Comparison of ENCODE assay signal across 9 mouse cellular contexts in genomic region chr2:152819097-152819624, GRCm38 (mm10). TPM values are rescaled to one million over a fixed set of nuclear protein-coding genes. Genes with fewer than 3 reads are reported as not detected.
DNase-seq lines count a peak whose midpoint lies in the region; ATAC-seq and TF ChIP-seq lines count a peak whose summit lies in the region.
"Had no signal": no experiment of that assay in that cellular context is flagged by ENCODE, and none has a peak within 500 bp of the region (broad histone marks: within the 10 kb centered on the region; RNA-seq: fewer than 3 reads in every experiment).

No protein-coding gene starts in this region.

- no peak for TF ChIP-seq CTCF in lung, postnatal 0 days (IDR thresholded peaks at IDR 0.05)

- peak overlapping the region; percentile 60; the same call in 1 of the 2 replicates for H3K27ac ChIP-seq in hindbrain, embryonic 12.5 days
- no peak overlapping the region for H3K27ac ChIP-seq in hindbrain, embryonic 13.5 days
- H3K27ac ChIP-seq in lung, postnatal 0 days (ENCODE audit: low read length), result peak overlapping the region; percentile 96
- H3K27ac ChIP-seq in heart, embryonic 14.5 days (replicated peaks in 1 of 2; ENCODE audit: control insufficient read depth in 1 of 2, insufficient read depth in 1 of 2, low read depth in 2 of 2, low read length in 2 of 2), result peak overlapping the region; percentile 86 to 89
- H3K27ac ChIP-seq in liver, embryonic 15.5 days (replicated peaks), result peak overlapping the region; percentile 99

- DNase-seq in lung, postnatal 0 days (ENCODE audit: low spot score), result no peak
- DNase-seq in lung, adult 18-20 months, result no peak
- DNase-seq in right cerebral cortex, postnatal 36 days (ENCODE audit: low spot score in 2 of 2), result no peak

- peaks cover 24% of the 10 kb centered on the region for H3K36me3 ChIP-seq in hindbrain, embryonic 12.5 days
- peaks cover 19% of the 10 kb centered on the region for H3K36me3 ChIP-seq in hindbrain, embryonic 13.5 days
- H3K36me3 ChIP-seq in lung, postnatal 0 days (ENCODE audit: insufficient read depth, low read length), result 0 out of 2 replicates have a peak, but pooled peaks cover 7% of the 10 kb centered on the region
- H3K36me3 ChIP-seq in heart, embryonic 14.5 days (ENCODE audit: control insufficient read depth, insufficient read depth, low read length), result peaks cover 8% of the 10 kb centered on the region; the same call in 1 of the 2 replicates
- H3K36me3 ChIP-seq in liver, embryonic 15.5 days (replicated peaks), result peaks cover 59% of the 10 kb centered on the region

- TF ChIP-seq EP300 in lung, postnatal 0 days (IDR thresholded peaks at IDR 0.05), result no peak

- H3K4me3 ChIP-seq in hindbrain, embryonic 12.5 days, result no peak overlapping the region
- H3K4me3 ChIP-seq in hindbrain, embryonic 13.5 days, result no peak overlapping the region
- no peak overlapping the region for H3K4me3 ChIP-seq in lung, postnatal 0 days (ENCODE audit: low read depth, low read length)
- no peak overlapping the region for H3K4me3 ChIP-seq in heart, embryonic 14.5 days (ENCODE audit: control insufficient read depth in 1 of 2, insufficient read depth in 1 of 2, low read depth in 1 of 2, low read length in 2 of 2)
- H3K4me3 ChIP-seq in liver, embryonic 15.5 days (replicated peaks), result no peak overlapping the region

- H3K4me1 ChIP-seq in hindbrain, embryonic 12.5 days, result peaks cover 54% of the 10 kb centered on the region
- H3K4me1 ChIP-seq in hindbrain, embryonic 13.5 days (replicated peaks), result peaks cover 83% of the 10 kb centered on the region
- peaks cover 69% of the 10 kb centered on the region for H3K4me1 ChIP-seq in lung, postnatal 0 days (ENCODE audit: insufficient read depth, low read depth, low read length)
- H3K4me1 ChIP-seq in heart, embryonic 14.5 days (ENCODE audit: control insufficient read depth in 2 of 2, insufficient read depth in 2 of 2, low read length in 2 of 2), result peaks cover 33 to 59% of the 10 kb centered on the region in 2 experiments
- H3K4me1 ChIP-seq in liver, embryonic 15.5 days (replicated peaks), result peaks cover 95% of the 10 kb centered on the region

- no peak overlapping the region for H3K4me2 ChIP-seq in hindbrain, embryonic 12.5 days (replicated peaks)
- no peak overlapping the region for H3K4me2 ChIP-seq in hindbrain, embryonic 13.5 days
- H3K4me2 ChIP-seq in lung, postnatal 0 days (replicated peaks; ENCODE audit: low read depth, low read length), result peak overlapping the region; percentile 9; the same call in 1 of the 2 replicates
- H3K4me2 ChIP-seq in heart, embryonic 14.5 days (ENCODE audit: low read length), result no peak overlapping the region
- peak overlapping the region; percentile 21; the same call in 1 of the 2 replicates for H3K4me2 ChIP-seq in liver, embryonic 15.5 days

- no peak for ATAC-seq in hindbrain, embryonic 12.5 days (ENCODE audit: low FRiP score)
- no peak for ATAC-seq in hindbrain, embryonic 13.5 days (ENCODE audit: low FRiP score)
- no peak for ATAC-seq in lung, postnatal 0 days
- ATAC-seq in heart, embryonic 14.5 days (ENCODE audit: insufficient number of reproducible peaks, insufficient read depth, low FRiP score, low read depth), result no peak
- ATAC-seq in liver, embryonic 15.5 days (ENCODE audit: insufficient read depth), result no peak
- ATAC-seq: forebrain, embryonic 14.5 days; inflammation-experienced regulatory T-cells, adult 6 months had no signal

- no peak overlapping the region for H3K9ac ChIP-seq in hindbrain, embryonic 12.5 days
- H3K9ac ChIP-seq in hindbrain, embryonic 13.5 days, result no peak overlapping the region
- H3K9ac ChIP-seq in lung, postnatal 0 days (replicated peaks; ENCODE audit: low read depth), result 0 out of 2 replicates have a peak overlapping the region, but pooled peaks have one; percentile 2
- H3K9ac ChIP-seq in heart, embryonic 14.5 days (ENCODE audit: low read length), result peak overlapping the region; percentile 52; the same call in 1 of the 2 replicates
- 0 out of 2 replicates have a peak overlapping the region, but pooled peaks have one; percentile 13 for H3K9ac ChIP-seq in liver, embryonic 15.5 days

- WGBS in hindbrain, embryonic 12.5 days, result 90% methylated on average over 3 of the region's 3 CpGs
- WGBS in hindbrain, embryonic 13.5 days, result 92% methylated on average over 3 of the region's 3 CpGs
- WGBS in lung, postnatal 0 days, result 91% methylated on average over 3 of the region's 3 CpGs
- 97% methylated on average over 3 of the region's 3 CpGs for WGBS in heart, embryonic 14.5 days
- WGBS in liver, embryonic 15.5 days (ENCODE audit: insufficient replicate concordance), result 86% methylated on average over 3 of the region's 3 CpGs

- no peaks in the 10 kb centered on the region for H3K27me3 ChIP-seq in hindbrain, embryonic 12.5 days
- H3K27me3 ChIP-seq in hindbrain, embryonic 13.5 days, result no peaks in the 10 kb centered on the region
- H3K27me3 ChIP-seq in lung, postnatal 0 days (replicated peaks; ENCODE audit: insufficient read depth, low read length), result no peaks in the 10 kb centered on the region
- no peaks in the 10 kb centered on the region for H3K27me3 ChIP-seq in heart, embryonic 14.5 days (ENCODE audit: control insufficient read depth, insufficient read depth, low read length)
- no peaks in the 10 kb centered on the region for H3K27me3 ChIP-seq in liver, embryonic 15.5 days

- no peaks in the 10 kb centered on the region for H3K9me3 ChIP-seq in hindbrain, embryonic 12.5 days (replicated peaks)
- no peaks in the 10 kb centered on the region for H3K9me3 ChIP-seq in hindbrain, embryonic 13.5 days
- no peaks in the 10 kb centered on the region for H3K9me3 ChIP-seq in lung, postnatal 0 days (ENCODE audit: low read length)
- no peaks in the 10 kb centered on the region for H3K9me3 ChIP-seq in heart, embryonic 14.5 days (ENCODE audit: control insufficient read depth, low read length)
- no peaks in the 10 kb centered on the region for H3K9me3 ChIP-seq in liver, embryonic 15.5 days (replicated peaks)

RNA-seq across cellular contexts. Expression of gene Bcl2l1, which starts 12.4 kb away (rescaled TPM):
- 155 and 166 TPM in 2 replicates for polyA plus RNA-seq in hindbrain, embryonic 12.5 days (2016; fragmentation: Nextera tagmentation; extraction: Ambion mirVana)
- 173 and 179 TPM in 2 replicates for polyA plus RNA-seq in hindbrain, embryonic 13.5 days (2015; fragmentation: Nextera tagmentation; extraction: Ambion mirVana)
- polyA plus RNA-seq in lung, postnatal 0 days (2015; fragmentation: Nextera tagmentation; extraction: Ambion mirVana), result 100 and 103 TPM in 2 replicates
- polyA plus RNA-seq in heart, embryonic 14.5 days (2014; fragmentation: Nextera tagmentation; extraction: Ambion mirVana), result 59.0 and 68.1 TPM in 2 replicates
- polyA plus RNA-seq in liver, embryonic 15.5 days (2015; fragmentation: Nextera tagmentation; extraction: Ambion mirVana), result 209 and 237 TPM in 2 replicates

RNA-seq across cellular contexts. Expression of gene Tpx2, which starts 28.6 kb away (rescaled TPM):
- 81.5 and 87.9 TPM in 2 replicates for polyA plus RNA-seq in hindbrain, embryonic 12.5 days (2016; fragmentation: Nextera tagmentation; extraction: Ambion mirVana)
- 21.9 and 24.8 TPM in 2 replicates for polyA plus RNA-seq in hindbrain, embryonic 13.5 days (2015; fragmentation: Nextera tagmentation; extraction: Ambion mirVana)
- polyA plus RNA-seq in lung, postnatal 0 days (2015; fragmentation: Nextera tagmentation; extraction: Ambion mirVana), result 3.1 and 5.7 TPM in 2 replicates
- 56.2 and 60.8 TPM in 2 replicates for polyA plus RNA-seq in heart, embryonic 14.5 days (2014; fragmentation: Nextera tagmentation; extraction: Ambion mirVana)
- 52.8 and 59.4 TPM in 2 replicates for polyA plus RNA-seq in liver, embryonic 15.5 days (2015; fragmentation: Nextera tagmentation; extraction: Ambion mirVana)

Comparison
In these comparisons a context has a peak if more than half of its experiments do, and no peak if none do; other contexts are left out.
1. H3K4me2 ChIP-seq: peak in lung, postnatal 0 days (single experiment) and liver, embryonic 15.5 days (single experiment); none in hindbrain, embryonic 12.5 days (single experiment), hindbrain, embryonic 13.5 days (single experiment) and heart, embryonic 14.5 days (single experiment).
2. H3K9ac ChIP-seq: peak in lung, postnatal 0 days (single experiment), heart, embryonic 14.5 days (single experiment) and liver, embryonic 15.5 days (single experiment); none in hindbrain, embryonic 12.5 days (single experiment) and hindbrain, embryonic 13.5 days (single experiment).